Mouse (Mus musculus) frontal cortex, postnatal 14 days (tissue): ENCODE results near the gene Hes5.
A peak's percentile ranks its signal among the peaks of the same experiment; 100 is the strongest.

ENCODE experiments used
- DNase-seq, 2 experiments: peaks; one replicate each; pipeline ENCODE4 v3.0.0; 2022; ENCODE audit warnings: low spot score in 2 of 2

Gene Hes5

GRCm38 (mm10) chr4:154960690-154961225 lies at the start of gene Hes5:
Gene Hes5 (plus strand): TSS chr4:154960923.
- peak; percentile 61 to 73 for DNase-seq

GRCm38 (mm10) chr4:154911644-154912043 lies 49.1 kb upstream of the Hes5 start:
- DNase-seq: no peak

- no peak for DNase-seq
Observed at GRCm38 (mm10) chr4:154913845-154914244, 46.9 kb upstream of the Hes5 start.

- DNase-seq: no peak
Observed at GRCm38 (mm10) chr4:154914252-154914651, 46.5 kb upstream of the Hes5 start.

GRCm38 (mm10) chr4:154914707-154915106 lies 46.0 kb upstream of the Hes5 start:
- no peak for DNase-seq

- no peak for DNase-seq
Observed at GRCm38 (mm10) chr4:154915286-154915685, 45.4 kb upstream of the Hes5 start.

GRCm38 (mm10) chr4:154916662-154917061 lies 44.1 kb upstream of the Hes5 start:
- DNase-seq: no peak

GRCm38 (mm10) chr4:154922291-154922690 lies 38.4 kb upstream of the Hes5 start:
- no peak for DNase-seq

- no peak for DNase-seq
Observed at GRCm38 (mm10) chr4:154922931-154923330, 37.8 kb upstream of the Hes5 start.

- DNase-seq: no peak
Observed at GRCm38 (mm10) chr4:154925413-154925812, 35.3 kb upstream of the Hes5 start.

GRCm38 (mm10) chr4:154926969-154927898 lies 33.5 kb upstream of the Hes5 start:
- no peak for DNase-seq

- DNase-seq: no peak
Observed at GRCm38 (mm10) chr4:154927899-154928337, 32.8 kb upstream of the Hes5 start.

- no peak for DNase-seq
Observed at GRCm38 (mm10) chr4:154928395-154929087, 32.2 kb upstream of the Hes5 start, which contains the start of gene Tnfrsf14. Gene Tnfrsf14 (minus strand): TSS chr4:154928563.

- DNase-seq: no peak
Observed at GRCm38 (mm10) chr4:154929088-154929660, 31.5 kb upstream of the Hes5 start.

GRCm38 (mm10) chr4:154933306-154933907 lies 27.3 kb upstream of the Hes5 start:
- no peak for DNase-seq

- no peak for DNase-seq
Observed at GRCm38 (mm10) chr4:154934800-154935199, 25.9 kb upstream of the Hes5 start.

GRCm38 (mm10) chr4:154935788-154936187 lies 24.9 kb upstream of the Hes5 start:
- DNase-seq: no peak

GRCm38 (mm10) chr4:154936542-154937255 lies 24.0 kb upstream of the Hes5 start:
- no peak for DNase-seq

- DNase-seq: no peak
Observed at GRCm38 (mm10) chr4:154937746-154938145, 23.0 kb upstream of the Hes5 start.

GRCm38 (mm10) chr4:154940156-154940555 lies 20.6 kb upstream of the Hes5 start:
- no peak for DNase-seq

- DNase-seq: no peak
Observed at GRCm38 (mm10) chr4:154941831-154942230, 18.9 kb upstream of the Hes5 start.
